Mouse (Mus musculus) heart, embryonic 16.5 days (tissue): ENCODE results near the gene Olfr140. TPM values are rescaled to one million over a fixed set of nuclear protein-coding genes. Genes with fewer than 3 reads are reported as not detected.

ENCODE experiments used
- ATAC-seq: fragments of 200-750 bp; cut with Nextera tagmentation; replicated peaks from 2 replicates; pipeline ENCODE4 v1.8.0; 2017; ENCODE audit warnings: moderate number of reproducible peaks; ENCODE audit not compliant: insufficient read depth, low FRiP score; ENCODE audit errors: extremely low read depth
- H3K27ac ChIP-seq: fragments of 300-500 bp; sonication (generic); 2 replicates; pipeline ENCODE4 v1.5.1; 2014; ENCODE audit warnings: mild to moderate bottlenecking, low read length, control low read depth, moderate library complexity
- H3K27me3 ChIP-seq: fragments of 300-500 bp; sonication (generic); 2 replicates; pipeline ENCODE4 v1.6.1; 2014; ENCODE audit warnings: low read length, mixed read lengths; ENCODE audit not compliant: control insufficient read depth, insufficient read depth
- H3K36me3 ChIP-seq: fragments of 300-500 bp; sonication (generic); 2 replicates; pipeline ENCODE4 v1.6.1; 2014; ENCODE audit not compliant: control insufficient read depth, insufficient read depth
- H3K4me1 ChIP-seq: fragments of 300-500 bp; sonication (generic); 2 replicates; pipeline ENCODE4 v1.6.1; 2014; ENCODE audit warnings: low read length, mixed read lengths; ENCODE audit not compliant: control insufficient read depth, insufficient read depth
- H3K4me2 ChIP-seq: fragments of 300-500 bp; sonication (generic); 2 replicates; pipeline ENCODE4 v1.6.1; 2014; ENCODE audit warnings: low read depth, mild to moderate bottlenecking, control low read depth, low read length
- H3K4me3 ChIP-seq: fragments of 300-500 bp; sonication (generic); 2 replicates; pipeline ENCODE4 v1.5.1; 2014; ENCODE audit warnings: mild to moderate bottlenecking, control low read depth, low read length
- H3K9ac ChIP-seq: fragments of 300-500 bp; sonication (generic); 2 replicates; pipeline ENCODE4 v1.6.1; 2014; ENCODE audit warnings: low read length, control low read depth
- H3K9me3 ChIP-seq: fragments of 300-500 bp; sonication (generic); replicated peaks from 2 replicates; pipeline ENCODE4 v1.6.1; 2016; ENCODE audit warnings: low read length; ENCODE audit not compliant: control insufficient read depth
- WGBS: fragments of 180-500 bp; shearing (Covaris S2); extraction: QIAGEN DNeasy Blood & Tissue Kit; methylation state at CpG from one replicate; pipeline ENCODE4 v1.1.7; 2014; 5-methylcytosine and 5-hydroxymethylcytosine counted together
- polyA plus RNA-seq: library from polyadenylated mRNA; unstranded; fragments of >200 nt; fragmentation: Nextera tagmentation; extraction: Ambion mirVana; gene quantifications from 2 replicates; pipeline ENCODE4 v1.2.1, GENCODE M21; 2015

Gene Olfr140
- polyA plus RNA-seq: not detected in 2 replicates

DNA sequence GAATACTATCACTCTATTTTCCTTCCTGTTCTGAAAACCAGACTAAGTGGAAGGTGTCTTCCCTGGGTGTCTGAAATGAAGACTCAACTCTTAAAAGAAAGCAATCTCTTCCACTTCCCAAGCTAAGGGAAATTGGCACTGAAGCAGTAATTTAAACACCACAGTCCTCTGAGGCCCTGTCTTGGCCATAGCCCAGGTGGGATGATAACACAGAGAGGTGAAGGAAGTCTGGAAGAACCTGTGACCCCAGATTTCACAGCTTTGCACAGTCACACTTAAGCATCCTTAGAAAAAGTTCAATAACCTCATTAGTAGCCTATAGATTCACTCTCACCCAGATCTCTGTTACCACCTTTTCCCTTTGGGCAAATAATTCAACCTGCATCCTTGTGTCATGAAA, at the start of gene Olfr140:
TSS of gene Olfr140 (minus strand) at position 101 of the 400 bp plus-strand sequence.
- no peak within 1 kb of the TSS for H3K9ac ChIP-seq
- no peak within 1 kb of the TSS for H3K27ac ChIP-seq
- H3K9me3 ChIP-seq: no peaks in the 10 kb centered on the region
- H3K4me1 ChIP-seq: no peaks in the 10 kb centered on the region
- no peak within 1 kb of the TSS for H3K4me3 ChIP-seq
- H3K27me3 ChIP-seq: no peaks in the 10 kb centered on the region
- no peak for ATAC-seq
- no peak within 1 kb of the TSS for H3K4me2 ChIP-seq
- no peaks in the 10 kb centered on the region for H3K36me3 ChIP-seq

DNA sequence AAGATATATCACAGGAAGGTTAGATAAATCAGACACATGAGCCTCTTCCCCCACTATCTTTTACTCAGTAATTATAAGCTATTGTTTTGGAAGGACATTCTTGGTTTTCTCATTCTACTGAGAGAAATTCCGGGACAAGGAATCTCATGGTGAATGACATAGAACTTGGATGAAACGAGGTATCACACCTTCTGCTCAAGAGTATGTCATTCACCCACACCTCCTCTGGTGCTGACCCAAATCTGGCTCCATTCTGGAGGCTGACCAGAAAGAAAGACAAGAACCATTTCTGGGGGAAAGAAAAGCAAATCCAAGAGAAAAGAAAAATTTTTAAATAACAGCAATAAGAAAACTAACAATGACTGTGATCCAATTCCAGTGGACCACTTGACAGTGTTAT, 6.7 kb upstream of the Olfr140 start:
- ATAC-seq: no peak
- H3K4me3 ChIP-seq: no peak overlapping the region
- no peaks in the 10 kb centered on the region for H3K4me1 ChIP-seq
- H3K27me3 ChIP-seq: no peaks in the 10 kb centered on the region
- 62% methylated on average over 2 of the region's 2 CpGs for WGBS
- no peak overlapping the region for H3K9ac ChIP-seq
- no peaks in the 10 kb centered on the region for H3K36me3 ChIP-seq
- no peak overlapping the region for H3K27ac ChIP-seq
- no peak overlapping the region for H3K4me2 ChIP-seq
- no peaks in the 10 kb centered on the region for H3K9me3 ChIP-seq

DNA sequence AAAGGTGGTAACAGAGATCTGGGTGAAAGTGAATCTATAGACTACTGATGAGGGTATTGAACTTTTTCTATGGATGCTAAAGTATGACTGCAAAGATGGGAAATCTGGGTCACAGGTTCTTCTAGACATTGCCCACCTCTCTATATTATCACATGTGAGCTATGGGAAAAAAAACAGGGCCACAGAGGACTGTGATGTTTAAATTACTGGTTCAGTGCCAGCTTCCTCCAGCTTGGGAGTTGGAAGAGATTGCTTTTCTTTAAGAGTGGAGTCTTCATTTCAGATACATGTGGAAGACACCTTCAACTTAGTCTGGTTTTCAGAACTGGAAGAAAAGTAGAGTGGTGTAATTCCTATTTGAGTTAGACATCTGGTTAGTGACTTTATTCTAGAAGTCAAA, 28.4 kb downstream of the Olfr140 start, which contains the start of gene Olfr1265:
TSS of gene Olfr1265 (plus strand) at position 301 of the 400 bp plus-strand sequence.
- Histone ChIP-seq H3K4me2 (no peak within 1 kb of the TSS), H3K27ac (no peak within 1 kb of the TSS), H3K9me3 (no peaks in the 10 kb centered on the region), H3K4me1 (no peaks in the 10 kb centered on the region), H3K27me3 (no peaks in the 10 kb centered on the region), H3K9ac (no peak within 1 kb of the TSS), H3K36me3 (no peaks in the 10 kb centered on the region), H3K4me3 (no peak within 1 kb of the TSS)
- ATAC-seq: no peak

DNA sequence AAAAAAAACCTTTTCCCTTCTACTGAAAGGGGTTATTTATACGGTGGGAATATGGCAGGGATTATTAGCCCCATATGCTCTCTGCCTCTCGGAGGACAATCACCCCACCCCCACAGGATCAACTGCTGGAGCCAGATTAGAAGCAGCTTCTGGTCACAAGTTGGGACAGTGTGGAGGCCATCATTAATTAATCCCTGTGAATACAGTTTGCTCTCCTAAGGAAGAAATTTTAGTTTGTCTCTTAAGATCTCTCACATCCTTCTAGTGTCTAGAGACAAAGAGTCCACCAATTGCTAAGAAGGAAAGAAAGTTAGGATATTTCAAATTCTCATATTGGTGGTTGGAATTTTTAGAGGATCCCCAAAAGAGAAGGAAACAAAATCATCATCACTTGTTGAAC, 37.9 kb downstream of the Olfr140 start, which contains the start of gene Olfr1264:
TSS of gene Olfr1264 (minus strand) at position 101 of the 400 bp plus-strand sequence.
- H3K27me3 ChIP-seq: no peaks in the 10 kb centered on the region
- H3K4me1 ChIP-seq: no peaks in the 10 kb centered on the region
- H3K27ac ChIP-seq: no peak within 1 kb of the TSS
- no peak within 1 kb of the TSS for H3K9ac ChIP-seq
- no peak within 1 kb of the TSS for H3K4me3 ChIP-seq
- 51% methylated on average over 2 of the region's 2 CpGs for WGBS
- H3K36me3 ChIP-seq: no peaks in the 10 kb centered on the region
- no peak for ATAC-seq
- H3K4me2 ChIP-seq: no peak within 1 kb of the TSS
- no peaks in the 10 kb centered on the region for H3K9me3 ChIP-seq

DNA sequence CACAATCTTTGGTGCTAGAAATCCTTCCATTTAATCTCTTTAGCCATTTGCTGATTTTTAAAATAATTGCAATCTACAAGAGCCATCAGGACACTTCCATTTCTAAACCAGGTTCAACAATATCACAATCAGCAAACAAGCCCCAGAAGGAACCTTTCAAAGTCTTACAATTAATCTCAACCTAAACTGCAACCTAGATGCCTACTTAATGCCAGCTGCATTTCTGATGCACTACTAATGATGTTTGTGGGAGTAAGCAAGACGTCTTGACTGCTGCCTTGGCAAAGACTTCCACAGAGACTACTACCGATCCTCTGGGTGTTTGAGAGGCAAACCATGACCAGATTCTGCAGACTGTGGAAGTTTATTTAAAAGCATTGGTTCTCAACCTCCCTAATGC, 51.6 kb downstream of the Olfr140 start, which contains the start of gene Olfr1263:
TSS of gene Olfr1263 (plus strand) at position 301 of the 400 bp plus-strand sequence.
- Histone ChIP-seq H3K9ac (no peak within 1 kb of the TSS), H3K4me1 (no peaks in the 10 kb centered on the region), H3K9me3 (no peaks in the 10 kb centered on the region), H3K36me3 (no peaks in the 10 kb centered on the region), H3K4me2 (no peak within 1 kb of the TSS), H3K27ac (no peak within 1 kb of the TSS), H3K4me3 (no peak within 1 kb of the TSS), H3K27me3 (no peaks in the 10 kb centered on the region)
- no peak for ATAC-seq
- 67% methylated on average over 2 of the region's 2 CpGs for WGBS

DNA sequence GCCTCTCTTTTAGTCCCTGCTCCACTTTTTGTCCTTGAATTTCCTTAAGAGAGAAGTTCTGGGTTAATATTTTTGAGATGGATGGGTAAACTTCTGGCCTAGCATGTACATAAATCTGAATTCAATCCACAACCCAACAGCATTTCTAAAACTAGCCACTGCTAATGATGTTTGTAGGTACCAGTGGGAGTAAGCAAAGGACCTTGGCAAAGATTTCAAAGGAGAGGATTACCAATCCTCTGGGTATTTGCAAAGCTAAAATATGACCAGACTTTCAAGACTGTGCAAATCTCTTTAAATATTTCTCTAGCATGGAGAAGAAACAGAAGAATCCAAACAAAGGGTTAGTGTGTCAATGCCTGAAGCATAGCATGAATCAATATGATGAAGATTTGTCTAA, 63.5 kb downstream of the Olfr140 start, which contains the start of gene Olfr1262:
TSS of gene Olfr1262 (plus strand) at position 301 of the 400 bp plus-strand sequence.
- no peak within 1 kb of the TSS for H3K27ac ChIP-seq
- H3K4me1 ChIP-seq: no peaks in the 10 kb centered on the region
- H3K9ac ChIP-seq: no peak within 1 kb of the TSS
- H3K4me2 ChIP-seq: no peak within 1 kb of the TSS
- H3K4me3 ChIP-seq: no peak within 1 kb of the TSS
- H3K9me3 ChIP-seq: no peaks in the 10 kb centered on the region
- no peaks in the 10 kb centered on the region for H3K36me3 ChIP-seq
- no peak for ATAC-seq
- H3K27me3 ChIP-seq: no peaks in the 10 kb centered on the region

Other genes starting within 250 kb of the Olfr140 start
- not detected in 2 replicates for gene Olfr1256, start 222.0 kb downstream of the Olfr140 start, polyA plus RNA-seq
- gene Olfr48, start 215.4 kb downstream of the Olfr140 start, polyA plus RNA-seq: not detected in 2 replicates
- gene Olfr1257, start 185.2 kb downstream of the Olfr140 start, polyA plus RNA-seq: not detected in 2 replicates
- gene Olfr1258, start 136.3 kb downstream of the Olfr140 start, polyA plus RNA-seq: not detected in 2 replicates
- gene Olfr1259, start 114.9 kb downstream of the Olfr140 start, polyA plus RNA-seq: not detected in 2 replicates
- gene Olfr1260, start 89.3 kb downstream of the Olfr140 start, polyA plus RNA-seq: not detected in 2 replicates
- not detected in 2 replicates for gene Olfr1261, start 72.4 kb downstream of the Olfr140 start, polyA plus RNA-seq
- not detected in 2 replicates for gene Olfr1262, start 63.4 kb downstream of the Olfr140 start, polyA plus RNA-seq
- gene Olfr1263, start 51.5 kb downstream of the Olfr140 start, polyA plus RNA-seq: not detected in 2 replicates
- not detected in 2 replicates for gene Olfr1264, start 38.0 kb downstream of the Olfr140 start, polyA plus RNA-seq
- gene Olfr1265, start 28.3 kb downstream of the Olfr140 start, polyA plus RNA-seq: not detected in 2 replicates
- not detected in 2 replicates for gene Olfr1269, start 57.8 kb upstream of the Olfr140 start, polyA plus RNA-seq
- not detected in 2 replicates for gene Olfr32, start 78.7 kb upstream of the Olfr140 start, polyA plus RNA-seq
- gene Olfr1270, start 89.5 kb upstream of the Olfr140 start, polyA plus RNA-seq: not detected in 2 replicates
- not detected in 2 replicates for gene Olfr1506, start 160.9 kb upstream of the Olfr140 start, polyA plus RNA-seq
- gene Olfr142, start 194.0 kb upstream of the Olfr140 start, polyA plus RNA-seq: not detected in 2 replicates
- not detected in 2 replicates for gene Olfr1271, start 207.4 kb upstream of the Olfr140 start, polyA plus RNA-seq
- gene Olfr1272, start 229.2 kb upstream of the Olfr140 start, polyA plus RNA-seq: not detected in 2 replicates